Mouse (Mus musculus) fibroblast of lung, adult 2 months (primary cell): ENCODE data around the gene Ankef1.

Experiments used
- DNase-seq: peaks from one replicate; pipeline ENCODE4 v3.0.0-alpha.2; 2011; ENCODE audit warnings: low read depth

The Ankef1 gene

GRCm38 (mm10) chr2:136501651-136502050, at the start of gene Ankef1:
Ankef1 (plus strand) TSS chr2:136501910.
- DNase-seq: no peak

DNA sequence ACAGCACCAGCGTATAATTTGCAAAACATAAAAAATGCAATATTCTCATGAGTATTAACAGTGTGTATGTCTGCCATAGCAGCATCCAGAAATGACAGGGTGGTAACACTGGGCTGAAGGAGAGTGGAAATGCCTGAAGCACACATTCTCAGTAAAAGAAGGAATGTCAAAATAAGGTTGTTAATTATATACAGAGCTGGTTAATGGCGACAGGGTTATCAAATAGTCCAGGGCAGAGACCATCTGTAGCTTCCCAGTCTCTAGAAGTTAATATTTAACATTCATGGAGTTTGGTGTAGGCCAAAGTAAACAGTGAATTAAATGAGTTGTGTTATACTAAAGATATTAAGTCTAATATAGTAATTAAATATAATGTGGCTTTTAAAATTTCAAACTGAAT, 45.2 kb upstream of the Ankef1 start:
- DNase-seq: no peak

GRCm38 (mm10) chr2:136456875-136457274, 44.8 kb upstream of the Ankef1 start:
- DNase-seq: no peak

- no peak for DNase-seq
Measured at GRCm38 (mm10) chr2:136477656-136478055, 24.1 kb upstream of the Ankef1 start.

GRCm38 (mm10) chr2:136482269-136482668, 19.4 kb upstream of the Ankef1 start:
- no peak for DNase-seq

GRCm38 (mm10) chr2:136483058-136483457, 18.7 kb upstream of the Ankef1 start:
- no peak for DNase-seq

DNA sequence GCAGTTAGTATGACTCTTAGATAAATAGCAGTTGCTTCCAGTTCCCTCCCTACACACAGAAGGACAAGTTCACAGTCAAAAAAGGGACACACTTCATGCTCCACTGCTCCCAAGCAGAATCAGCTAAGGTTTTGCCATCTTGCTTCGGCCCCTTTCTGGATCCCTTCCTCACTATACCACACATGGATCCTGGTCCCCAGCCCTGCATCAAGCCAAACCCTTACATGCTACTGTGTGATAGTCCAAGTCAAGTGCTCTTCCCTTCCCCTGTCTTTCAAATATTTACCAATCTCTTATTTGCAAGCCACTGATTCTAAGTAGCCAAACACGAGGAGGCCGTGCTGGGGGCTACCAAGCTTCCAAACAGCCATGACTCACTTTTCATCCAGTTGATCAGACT, 16.8 kb upstream of the Ankef1 start:
- no peak for DNase-seq

GRCm38 (mm10) chr2:136485401-136485800, 16.3 kb upstream of the Ankef1 start:
- DNase-seq: no peak

- DNase-seq: peak; percentile 54
Measured at GRCm38 (mm10) chr2:136485815-136486619, 15.7 kb upstream of the Ankef1 start.

GRCm38 (mm10) chr2:136486986-136487385, 14.7 kb upstream of the Ankef1 start:
- DNase-seq: no peak

DNA sequence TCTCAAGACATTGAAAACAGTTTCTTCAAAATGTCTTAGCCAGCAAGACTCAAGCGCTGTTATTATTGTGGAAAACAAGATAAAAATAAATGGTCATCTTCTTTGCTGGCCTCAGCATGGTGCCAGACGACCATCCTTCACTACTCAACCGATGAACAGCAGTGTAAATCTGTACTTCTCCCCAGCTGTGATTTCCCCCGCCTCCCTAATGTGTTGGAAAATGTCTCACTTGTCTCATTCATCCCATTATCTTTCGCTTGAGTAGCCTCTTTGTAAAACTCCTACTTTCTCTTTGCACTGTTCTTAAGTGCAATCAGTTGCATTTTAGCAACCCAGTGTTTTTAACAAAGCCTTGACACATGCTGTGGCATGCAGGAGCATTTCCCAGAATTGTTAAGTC, 9.4 kb downstream of the Ankef1 start:
- DNase-seq: no peak

GRCm38 (mm10) chr2:136511756-136512155, 10.0 kb downstream of the Ankef1 start:
- DNase-seq: no peak

GRCm38 (mm10) chr2:136512802-136513201, 11.1 kb downstream of the Ankef1 start:
- DNase-seq: no peak

DNA sequence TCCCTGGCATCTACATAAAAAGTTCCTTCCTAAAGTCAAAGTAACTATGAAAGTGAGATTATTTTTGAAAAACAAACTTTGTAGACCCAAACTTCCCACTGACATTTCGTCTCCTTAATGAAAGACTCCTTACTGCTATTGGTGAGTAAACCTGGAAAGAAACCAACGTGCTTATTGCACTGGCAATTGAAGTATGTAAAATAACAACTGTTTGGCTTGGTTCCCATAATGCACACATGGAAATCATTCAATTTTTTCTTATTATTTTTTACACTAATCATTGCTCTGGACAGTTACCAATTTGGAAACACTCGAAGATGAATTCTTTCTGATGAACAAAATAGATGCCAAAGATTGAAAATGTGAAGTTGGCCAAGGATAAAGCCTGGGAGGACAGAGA, 12.1 kb downstream of the Ankef1 start:
- no peak for DNase-seq

DNA sequence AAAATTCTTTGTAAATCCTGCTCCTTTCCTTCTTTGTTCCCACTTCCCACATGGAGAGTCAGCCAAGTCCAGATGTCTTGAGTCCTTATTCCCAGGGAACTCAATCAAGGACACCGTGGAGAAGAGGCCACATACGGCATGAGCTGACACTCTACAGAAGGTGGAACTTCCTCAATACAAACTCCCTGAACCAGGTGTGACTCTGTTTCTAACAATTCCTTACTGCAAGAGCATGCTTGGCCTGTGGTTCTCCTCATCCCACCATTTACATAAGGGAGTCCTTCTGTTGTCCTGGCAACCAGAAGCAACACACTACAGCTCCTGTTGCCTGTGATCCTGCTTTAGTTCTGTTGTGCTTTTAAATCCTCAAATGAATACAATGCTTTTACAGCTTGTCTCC, 13.8 kb downstream of the Ankef1 start:
- DNase-seq: no peak

DNA sequence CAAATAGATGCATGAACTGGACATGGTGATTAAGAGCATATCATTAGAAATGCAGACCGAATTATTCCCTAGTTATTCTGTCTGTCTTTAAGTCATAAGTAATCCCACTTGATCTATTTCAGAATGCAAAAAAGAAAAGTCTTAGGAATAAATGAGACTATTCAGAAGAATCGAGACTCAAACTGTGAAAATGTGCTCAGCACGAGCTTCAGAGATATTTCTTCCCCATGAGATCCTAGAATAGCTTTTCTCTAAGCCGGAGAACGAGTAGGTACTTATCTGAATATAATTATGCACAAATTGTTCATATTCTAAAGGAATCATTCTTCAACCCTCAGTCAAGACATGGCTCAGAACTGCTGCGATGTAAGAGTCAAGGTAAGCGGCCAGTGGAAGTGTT, 27.2 kb downstream of the Ankef1 start:
- DNase-seq: no peak

- peak; percentile 58 for DNase-seq
Measured at GRCm38 (mm10) chr2:136532033-136532432, 30.3 kb downstream of the Ankef1 start.

DNA sequence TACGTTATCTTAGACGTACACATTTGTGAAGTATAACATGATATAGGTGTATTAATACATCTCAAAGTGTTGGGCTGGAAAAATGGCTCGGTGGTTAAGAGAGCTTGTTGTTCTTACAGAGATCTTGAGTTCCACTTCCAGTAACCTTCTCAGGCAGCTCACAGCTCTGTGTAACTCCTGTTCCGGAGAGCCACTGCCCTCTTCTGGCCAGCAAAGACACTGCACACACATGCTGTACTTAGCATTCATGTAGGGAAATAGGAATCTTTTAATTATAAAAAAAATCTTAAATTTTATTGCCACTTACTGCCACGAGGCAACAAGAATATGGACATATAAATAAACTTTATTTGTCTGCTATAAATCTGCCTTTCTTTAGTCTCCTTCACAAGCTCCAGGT, 56.3 kb downstream of the Ankef1 start:
- no peak for DNase-seq

DNA sequence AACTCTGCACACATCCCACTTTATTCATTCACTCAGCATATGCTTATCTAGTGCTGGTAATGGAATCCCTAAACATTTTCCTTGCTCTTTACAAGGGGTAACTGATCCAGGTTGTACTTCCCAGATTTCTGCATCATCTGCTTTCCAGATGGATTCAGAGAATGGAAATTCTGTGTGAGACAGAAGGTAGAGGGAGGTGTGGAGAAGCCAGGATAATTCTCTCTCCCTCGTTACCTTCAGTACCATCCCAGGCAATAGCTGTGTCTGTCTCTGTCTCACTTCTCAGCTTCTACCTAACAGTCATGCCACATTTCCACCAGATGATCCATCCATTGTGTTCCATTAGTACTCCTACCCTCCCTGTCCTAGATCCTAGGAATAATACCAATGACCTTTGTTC, 60.6 kb downstream of the Ankef1 start:
- no peak for DNase-seq

GRCm38 (mm10) chr2:136570856-136571255, 69.1 kb downstream of the Ankef1 start:
- no peak for DNase-seq

DNA sequence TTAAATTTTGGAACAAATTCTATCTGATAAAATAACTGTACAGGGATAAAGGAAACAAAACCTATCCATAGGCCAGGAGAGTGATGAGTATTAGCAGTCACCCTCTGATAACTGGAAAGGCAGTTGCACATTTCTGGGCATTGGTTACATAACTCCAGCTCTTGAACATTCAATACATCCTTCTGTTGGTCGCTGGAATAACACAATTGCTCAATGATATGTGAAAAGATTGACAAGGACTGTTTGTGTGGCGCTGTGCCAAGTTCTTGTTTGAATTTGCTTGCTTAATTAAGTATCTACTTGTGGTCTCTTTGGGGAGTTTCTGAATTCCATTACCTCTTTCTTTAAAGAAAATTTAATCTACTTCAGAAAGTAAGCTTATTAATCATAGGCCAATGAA, 81.1 kb downstream of the Ankef1 start:
- no peak for DNase-seq

- no peak for DNase-seq
Measured at GRCm38 (mm10) chr2:136588811-136589210, 87.1 kb downstream of the Ankef1 start.

- DNase-seq: peak; percentile 2
Measured at GRCm38 (mm10) chr2:136596451-136596850, 94.7 kb downstream of the Ankef1 start.

DNA sequence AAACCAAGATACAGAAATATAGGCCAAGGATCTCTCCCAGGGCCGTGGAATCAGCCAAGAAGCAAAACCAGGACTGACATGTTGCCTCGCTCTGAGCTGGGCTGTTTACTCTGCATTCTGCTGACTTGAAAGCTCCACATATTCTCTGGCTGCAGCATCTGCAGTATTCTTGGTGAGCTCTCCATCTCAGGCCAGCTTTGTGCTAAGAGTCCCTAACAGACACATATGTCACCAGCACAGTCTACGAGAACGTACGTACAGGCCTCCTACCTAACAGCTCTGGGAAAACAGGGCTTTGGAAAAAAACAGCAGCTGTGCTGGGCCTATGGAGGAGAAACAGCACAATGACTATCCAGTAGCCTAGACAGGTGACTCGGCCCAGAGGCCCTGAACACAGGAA, 97.0 kb downstream of the Ankef1 start:
- DNase-seq: no peak
